ENCODE assay signal across 9 mouse cellular contexts in genomic region chr17:14221893-14222615, GRCm38 (mm10). TPM values are rescaled to one million over a fixed set of nuclear protein-coding genes. Genes with fewer than 3 reads are reported as not detected.
DNase-seq lines count a peak whose midpoint lies in the region; ATAC-seq and TF ChIP-seq lines count a peak whose summit lies in the region.
"Had no signal": no experiment of that assay in that cellular context is flagged by ENCODE, and none has a peak within 500 bp of the region (broad histone marks: within the 10 kb centered on the region; RNA-seq: fewer than 3 reads in every experiment).

No protein-coding gene starts in this region.

- no peak for TF ChIP-seq POLR2A in thymus, adult 2 months (IDR thresholded peaks at IDR 0.05; ENCODE audit: control insufficient read depth, extremely low read depth, insufficient read depth, low read length, poor library complexity)

- WGBS in intestine, postnatal 0 days, result 44% methylated on average over 11 of the region's 11 CpGs
- 46% methylated on average over 11 of the region's 11 CpGs for WGBS in intestine, embryonic 16.5 days
- WGBS in thymus, adult 2 months, result 42% methylated on average over 11 of the region's 11 CpGs

- DNase-seq in thymus, adult 2 months, result peak; percentile 17
- no peak for DNase-seq in thymus, postnatal 0 days (ENCODE audit: low spot score)
- DNase-seq in embryo, embryonic 10.5 days (ENCODE audit: low spot score), result peak; percentile 65
- peak; percentile 52 for DNase-seq in retina, embryonic 14.5 days (ENCODE audit: low spot score)
- DNase-seq in layer of hippocampus, adult 11-12 months (ENCODE audit: low spot score), result no peak
- DNase-seq in gastrocnemius, adult 8-10 months (ENCODE audit: low spot score in 2 of 2), result no peak
- DNase-seq: liver had no signal

- no peak for ATAC-seq in intestine, postnatal 0 days
- ATAC-seq in intestine, embryonic 16.5 days, result no peak

- peak; percentile 57 for TF ChIP-seq CTCF in intestine, postnatal 0 days (IDR thresholded peaks at IDR 0.05; ENCODE audit: low read depth)
- no peak for TF ChIP-seq CTCF in thymus, adult 2 months (IDR thresholded peaks at IDR 0.05; ENCODE audit: borderline replicate concordance, control insufficient read depth, extremely low read depth, insufficient read depth, low read length, poor library complexity)

- no peak overlapping the region for H3K27ac ChIP-seq in intestine, postnatal 0 days (ENCODE audit: low read depth, low read length)
- no peak overlapping the region for H3K27ac ChIP-seq in intestine, embryonic 16.5 days (ENCODE audit: low read length)
- no peak overlapping the region for H3K27ac ChIP-seq in thymus, adult 2 months (ENCODE audit: control insufficient read depth, insufficient read depth, low read length)

- H3K4me3 ChIP-seq in intestine, postnatal 0 days (ENCODE audit: low read depth, low read length), result no peak overlapping the region
- no peak overlapping the region for H3K4me3 ChIP-seq in intestine, embryonic 16.5 days (ENCODE audit: low read length)
- H3K4me3 ChIP-seq in thymus, adult 2 months (ENCODE audit: control insufficient read depth, insufficient read depth, low read length), result no peak overlapping the region

- H3K9ac ChIP-seq in intestine, postnatal 0 days (ENCODE audit: low read depth, low read length), result no peak overlapping the region
- no peak overlapping the region for H3K9ac ChIP-seq in intestine, embryonic 16.5 days (ENCODE audit: low read depth, low read length)

- H3K27me3 ChIP-seq in intestine, postnatal 0 days (replicated peaks; ENCODE audit: control insufficient read depth, insufficient read depth, low read length), result no peaks in the 10 kb centered on the region
- no peaks in the 10 kb centered on the region for H3K27me3 ChIP-seq in intestine, embryonic 16.5 days (replicated peaks; ENCODE audit: control insufficient read depth, insufficient read depth, low read length)
- H3K27me3 ChIP-seq in thymus, adult 2 months (ENCODE audit: control insufficient read depth, insufficient read depth, low read length), result no peaks in the 10 kb centered on the region

- no peaks in the 10 kb centered on the region for H3K36me3 ChIP-seq in intestine, postnatal 0 days (ENCODE audit: control insufficient read depth, insufficient read depth)
- H3K36me3 ChIP-seq in intestine, embryonic 16.5 days (ENCODE audit: control insufficient read depth, insufficient read depth, low read length), result no peaks in the 10 kb centered on the region
- H3K36me3 ChIP-seq in thymus, adult 2 months (ENCODE audit: control insufficient read depth, insufficient read depth, low read length), result no peaks in the 10 kb centered on the region

- H3K4me1 ChIP-seq in intestine, postnatal 0 days (replicated peaks; ENCODE audit: control insufficient read depth, insufficient read depth, low read length), result no peaks in the 10 kb centered on the region
- H3K4me1 ChIP-seq in intestine, embryonic 16.5 days (ENCODE audit: control insufficient read depth, insufficient read depth, low read length), result no peaks in the 10 kb centered on the region
- no peaks in the 10 kb centered on the region for H3K4me1 ChIP-seq in thymus, adult 2 months (replicated peaks; ENCODE audit: control insufficient read depth, insufficient read depth, low read length)

- H3K9me3 ChIP-seq in intestine, postnatal 0 days (ENCODE audit: control insufficient read depth), result no peaks in the 10 kb centered on the region
- no peaks in the 10 kb centered on the region for H3K9me3 ChIP-seq in intestine, embryonic 16.5 days (ENCODE audit: control insufficient read depth, low read length)

- H3K4me2 ChIP-seq in intestine, postnatal 0 days (replicated peaks; ENCODE audit: low read depth), result no peak overlapping the region
- H3K4me2 ChIP-seq in intestine, embryonic 16.5 days (ENCODE audit: low read depth, low read length), result no peak overlapping the region

RNA-seq across cellular contexts. Expression of gene Dact2, which starts 17.9 kb away (rescaled TPM):
- 6.2 and 7.8 TPM in 2 replicates for polyA plus RNA-seq in intestine, postnatal 0 days (2015; fragmentation: Nextera tagmentation; extraction: Ambion mirVana)
- polyA plus RNA-seq in intestine, embryonic 16.5 days (2015; fragmentation: Nextera tagmentation; extraction: Ambion mirVana), result 4.5 and 5.1 TPM in 2 replicates
- 37.4 and 45.8 TPM in 2 replicates for polyA plus RNA-seq in thymus, adult 2 months (2012; rRNA removed)
- 19.5 and 21.1 TPM in 2 replicates for polyA plus RNA-seq in thymus, postnatal 0 days (2015; fragmentation: Nextera tagmentation; extraction: Ambion mirVana)
- total RNA-seq in gastrocnemius, adult 8-10 months (2022), result 1 to 10 TPM; 1.6 to 2.3 (median 1.7) TPM

RNA-seq across cellular contexts. Expression of gene Smoc2, which starts 57.3 kb away (rescaled TPM):
- polyA plus RNA-seq in intestine, postnatal 0 days (2015; fragmentation: Nextera tagmentation; extraction: Ambion mirVana), result 62.7 and 63.4 TPM in 2 replicates
- polyA plus RNA-seq in intestine, embryonic 16.5 days (2015; fragmentation: Nextera tagmentation; extraction: Ambion mirVana), result 117 and 122 TPM in 2 replicates
- polyA plus RNA-seq in thymus, adult 2 months (2012; rRNA removed), result 15.6 and 17.8 TPM in 2 replicates
- 4.7 and 4.8 TPM in 2 replicates for polyA plus RNA-seq in thymus, postnatal 0 days (2015; fragmentation: Nextera tagmentation; extraction: Ambion mirVana)
- total RNA-seq in gastrocnemius, adult 8-10 months (2022), result 10 to 100 TPM; 47.3 to 59.0 (median 56.1) TPM

Comparison
In these comparisons a context has a peak if more than half of its experiments do, and no peak if none do; other contexts are left out.
1. DNase-seq: peak in thymus, adult 2 months (single experiment), embryo, embryonic 10.5 days (single experiment) and retina, embryonic 14.5 days (single experiment); none in thymus, postnatal 0 days (single experiment), layer of hippocampus, adult 11-12 months (single experiment) and gastrocnemius, adult 8-10 months (0 of 2).